Mouse (Mus musculus): ENCODE measurements around the gene Smyd1. TPM values are rescaled to one million over a fixed set of nuclear protein-coding genes. Genes with fewer than 3 reads are reported as not detected.

Gene Smyd1
- 0.30 and 0.56 TPM in 2 replicates for polyA plus RNA-seq (2015; fragmentation: Nextera tagmentation; extraction: Ambion mirVana)

- 83% methylated on average over 3 of the region's 3 CpGs for WGBS
- H3K9me3 ChIP-seq (ENCODE audit: control insufficient read depth, low read length), result no peaks in the 10 kb centered on the region
- H3K27ac ChIP-seq (replicated peaks), result no peak within 1 kb of the TSS
- H3K27me3 ChIP-seq (ENCODE audit: control insufficient read depth, insufficient read depth, low read length), result no peaks in the 10 kb centered on the region
- H3K4me2 ChIP-seq (replicated peaks; ENCODE audit: low read depth), result no peak within 1 kb of the TSS
- H3K4me3 ChIP-seq (ENCODE audit: low read depth, low read length), result no peak within 1 kb of the TSS
- DNase-seq (ENCODE audit: low spot score) (no peak), ATAC-seq (ENCODE audit: low FRiP score, low TSS enrichment) (no peak)
- H3K36me3 ChIP-seq (ENCODE audit: control insufficient read depth, insufficient read depth, low read length), result no peaks in the 10 kb centered on the region
- no peak for TF ChIP-seq CTCF (IDR thresholded peaks at IDR 0.05; ENCODE audit: low read depth)
- TF ChIP-seq EP300 (optimal IDR thresholded peaks at IDR 0.05), result no peak
- H3K4me1 ChIP-seq (replicated peaks; ENCODE audit: control insufficient read depth, insufficient read depth), result no peaks in the 10 kb centered on the region
- H3K9ac ChIP-seq (ENCODE audit: low read length), result no peak within 1 kb of the TSS
These were observed at the start of gene Smyd1 for GRCm38 (mm10) chr6:71321826-71322283. Gene Smyd1 (minus strand): TSS chr6:71322233.

GRCm38 (mm10) chr6:71371085-71371605 lies 49.1 kb upstream of the Smyd1 start:
- Histone ChIP-seq H3K9ac (ENCODE audit: low read length) (no peak overlapping the region), H3K9me3 (ENCODE audit: control insufficient read depth, low read length) (no peaks in the 10 kb centered on the region), H3K4me2 (replicated peaks; ENCODE audit: low read depth) (no peak overlapping the region), H3K27ac (replicated peaks) (no peak overlapping the region), H3K27me3 (ENCODE audit: control insufficient read depth, insufficient read depth, low read length) (no peaks in the 10 kb centered on the region), H3K36me3 (ENCODE audit: control insufficient read depth, insufficient read depth, low read length) (no peaks in the 10 kb centered on the region), H3K4me3 (ENCODE audit: low read depth, low read length) (no peak overlapping the region), H3K4me1 (replicated peaks; ENCODE audit: control insufficient read depth, insufficient read depth) (no peaks in the 10 kb centered on the region)
- DNase-seq (ENCODE audit: low spot score), result no peak
- ATAC-seq (ENCODE audit: low FRiP score, low TSS enrichment), result no peak
- TF ChIP-seq CTCF (IDR thresholded peaks at IDR 0.05; ENCODE audit: low read depth) (no peak), EP300 (optimal IDR thresholded peaks at IDR 0.05) (no peak)
- WGBS, result 66% methylated on average over 5 of the region's 5 CpGs

- H3K4me1 ChIP-seq (replicated peaks; ENCODE audit: control insufficient read depth, insufficient read depth), result no peaks in the 10 kb centered on the region
- ATAC-seq (ENCODE audit: low FRiP score, low TSS enrichment), result no peak
- no peak overlapping the region for H3K27ac ChIP-seq (replicated peaks)
- H3K4me2 ChIP-seq (replicated peaks; ENCODE audit: low read depth), result no peak overlapping the region
- H3K4me3 ChIP-seq (ENCODE audit: low read depth, low read length), result no peak overlapping the region
- H3K9ac ChIP-seq (ENCODE audit: low read length), result no peak overlapping the region
- WGBS, result 89% methylated on average over 6 of the region's 6 CpGs
- no peaks in the 10 kb centered on the region for H3K27me3 ChIP-seq (ENCODE audit: control insufficient read depth, insufficient read depth, low read length)
- no peaks in the 10 kb centered on the region for H3K9me3 ChIP-seq (ENCODE audit: control insufficient read depth, low read length)
- TF ChIP-seq CTCF (IDR thresholded peaks at IDR 0.05; ENCODE audit: low read depth), result no peak
- no peaks in the 10 kb centered on the region for H3K36me3 ChIP-seq (ENCODE audit: control insufficient read depth, insufficient read depth, low read length)
- no peak for DNase-seq (ENCODE audit: low spot score)
These were observed 47.4 kb upstream of the Smyd1 start for GRCm38 (mm10) chr6:71369416-71369815.

- no peaks in the 10 kb centered on the region for H3K9me3 ChIP-seq (ENCODE audit: control insufficient read depth, low read length)
- ATAC-seq (ENCODE audit: low FRiP score, low TSS enrichment), result no peak
- no peak overlapping the region for H3K4me2 ChIP-seq (replicated peaks; ENCODE audit: low read depth)
- no peak overlapping the region for H3K4me3 ChIP-seq (ENCODE audit: low read depth, low read length)
- no peaks in the 10 kb centered on the region for H3K27me3 ChIP-seq (ENCODE audit: control insufficient read depth, insufficient read depth, low read length)
- WGBS, result 71% methylated on average over 2 of the region's 2 CpGs
- no peak for DNase-seq (ENCODE audit: low spot score)
- H3K36me3 ChIP-seq (ENCODE audit: control insufficient read depth, insufficient read depth, low read length), result no peaks in the 10 kb centered on the region
- H3K27ac ChIP-seq (replicated peaks), result no peak overlapping the region
- no peaks in the 10 kb centered on the region for H3K4me1 ChIP-seq (replicated peaks; ENCODE audit: control insufficient read depth, insufficient read depth)
- H3K9ac ChIP-seq (ENCODE audit: low read length), result no peak overlapping the region
- TF ChIP-seq CTCF (IDR thresholded peaks at IDR 0.05; ENCODE audit: low read depth) (no peak), EP300 (optimal IDR thresholded peaks at IDR 0.05) (no peak)
These were observed 42.0 kb upstream of the Smyd1 start for GRCm38 (mm10) chr6:71363995-71364394.

- Histone ChIP-seq H3K27ac (replicated peaks) (no peak overlapping the region), H3K9me3 (ENCODE audit: control insufficient read depth, low read length) (no peaks in the 10 kb centered on the region), H3K4me3 (ENCODE audit: low read depth, low read length) (no peak overlapping the region), H3K4me1 (replicated peaks; ENCODE audit: control insufficient read depth, insufficient read depth) (no peaks in the 10 kb centered on the region), H3K27me3 (ENCODE audit: control insufficient read depth, insufficient read depth, low read length) (no peaks in the 10 kb centered on the region), H3K4me2 (replicated peaks; ENCODE audit: low read depth) (no peak overlapping the region), H3K36me3 (ENCODE audit: control insufficient read depth, insufficient read depth, low read length) (no peaks in the 10 kb centered on the region), H3K9ac (ENCODE audit: low read length) (no peak overlapping the region)
- whole genome bisulfite sequencing, result 55% methylated on average over 10 of the region's 10 CpGs
- peak; percentile 47; the same call in 1 of the 2 replicates for ATAC-seq (ENCODE audit: low FRiP score, low TSS enrichment)
- DNase-seq (ENCODE audit: low spot score), result peak; percentile 20
- no peak for TF ChIP-seq EP300 (optimal IDR thresholded peaks at IDR 0.05)
- no peak for TF ChIP-seq CTCF (IDR thresholded peaks at IDR 0.05; ENCODE audit: low read depth)
These were observed 39.2 kb upstream of the Smyd1 start for GRCm38 (mm10) chr6:71361156-71361670.

- H3K4me3 ChIP-seq (ENCODE audit: low read depth, low read length), result no peak overlapping the region
- H3K9ac ChIP-seq (ENCODE audit: low read length), result no peak overlapping the region
- no peak for DNase-seq (ENCODE audit: low spot score)
- H3K36me3 ChIP-seq (ENCODE audit: control insufficient read depth, insufficient read depth, low read length), result no peaks in the 10 kb centered on the region
- H3K27me3 ChIP-seq (ENCODE audit: control insufficient read depth, insufficient read depth, low read length), result no peaks in the 10 kb centered on the region
- no peaks in the 10 kb centered on the region for H3K4me1 ChIP-seq (replicated peaks; ENCODE audit: control insufficient read depth, insufficient read depth)
- no peaks in the 10 kb centered on the region for H3K9me3 ChIP-seq (ENCODE audit: control insufficient read depth, low read length)
- no peak for ATAC-seq (ENCODE audit: low FRiP score, low TSS enrichment)
- WGBS, result 73% methylated on average over 5 of the region's 5 CpGs
- no peak overlapping the region for H3K27ac ChIP-seq (replicated peaks)
- TF ChIP-seq CTCF (IDR thresholded peaks at IDR 0.05; ENCODE audit: low read depth) (no peak), EP300 (optimal IDR thresholded peaks at IDR 0.05) (no peak)
- H3K4me2 ChIP-seq (replicated peaks; ENCODE audit: low read depth), result no peak overlapping the region
These were observed 38.7 kb upstream of the Smyd1 start for GRCm38 (mm10) chr6:71360751-71361150.
